Comparison of ENCODE assay signal across 8 mouse cellular contexts in the genomic region with DNA sequence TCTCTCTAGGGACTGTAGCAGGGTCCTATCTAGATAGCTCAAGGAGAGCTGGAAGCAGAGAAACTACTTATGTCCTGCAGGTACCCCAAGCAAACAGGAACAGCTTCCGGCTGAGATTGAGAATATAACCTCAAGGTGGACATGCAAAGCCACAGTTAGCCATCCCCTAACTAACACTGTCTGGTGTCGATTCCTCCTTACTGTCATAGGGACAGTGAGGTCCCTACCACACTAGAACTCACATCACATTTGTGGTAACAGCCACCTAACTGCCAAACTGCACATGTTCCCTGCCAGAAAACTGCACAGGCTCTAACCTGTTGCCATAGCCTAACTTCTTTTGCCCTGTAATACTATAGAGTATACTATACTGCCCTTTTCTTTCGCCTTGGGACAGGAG. TPM values are rescaled to one million over a fixed set of nuclear protein-coding genes. Genes with fewer than 3 reads are reported as not detected.
DNase-seq lines count a peak whose midpoint lies in the region; ATAC-seq and TF ChIP-seq lines count a peak whose summit lies in the region.

No protein-coding gene starts in this region.

- intact Hi-C loops in heart, adult 2 months (cut with DNase I): loop anchor here (5.0 kb wide), 1 partner anchor 158 kb away; a partner anchor contains a TSS

- TF ChIP-seq POLR2A in heart, adult 2 months (IDR thresholded peaks at IDR 0.05; ENCODE audit: insufficient read depth, low read depth, low read length): no peak

- peaks cover 4% of the 10 kb centered on the region for H3K36me3 ChIP-seq in heart, adult 2 months (ENCODE audit: control insufficient read depth, insufficient read depth, low read length)
- peaks cover 39% of the 10 kb centered on the region for H3K36me3 ChIP-seq in E14TG2a.4 (ENCODE audit: insufficient read depth, low read length)
- H3K36me3 ChIP-seq in heart, postnatal 0 days (replicated peaks; ENCODE audit: control insufficient read depth, insufficient read depth, low read length): peaks cover 27% of the 10 kb centered on the region
- H3K36me3 ChIP-seq in liver, postnatal 0 days (replicated peaks; ENCODE audit: insufficient read depth, low read length): peaks cover 32% of the 10 kb centered on the region

- WGBS in heart, adult 2 months: 46% methylated on average over 3 of the region's 3 CpGs
- 32% methylated on average over 3 of the region's 3 CpGs for WGBS in heart, postnatal 0 days
- WGBS in liver, postnatal 0 days (ENCODE audit: insufficient replicate concordance): 68% methylated on average over 3 of the region's 3 CpGs

- DNase-seq in heart, adult 2 months: no peak
- DNase-seq in heart, adult 11 months: no peak
- DNase-seq in heart, postnatal 0 days (ENCODE audit: low spot score): no peak
- DNase-seq in liver, postnatal 0 days: no peak
- DNase-seq in urinary bladder, postnatal 14 days (ENCODE audit: low spot score): no peak
- DNase-seq in layer of hippocampus, postnatal 36 days: no peak
- DNase-seq in right cerebral cortex, postnatal 10 days (ENCODE audit: low spot score in 2 of 2): no peak

- no peak for TF ChIP-seq EP300 in heart, adult 2 months (IDR thresholded peaks at IDR 0.05; ENCODE audit: insufficient read depth, low read depth, low read length)
- TF ChIP-seq EP300 in heart, postnatal 0 days (IDR thresholded peaks at IDR 0.05; ENCODE audit: low read depth): no peak
- no peak for TF ChIP-seq EP300 in liver, postnatal 0 days (IDR thresholded peaks at IDR 0.05; ENCODE audit: low read depth)

- peaks cover 2% of the 10 kb centered on the region; the same call in 1 of the 2 replicates for H3K79me2 ChIP-seq in heart, adult 2 months (replicated peaks; ENCODE audit: control insufficient read depth, insufficient read depth, low read length)

- H3K27me3 ChIP-seq in heart, adult 2 months (ENCODE audit: control insufficient read depth, insufficient read depth, low read length): no peaks in the 10 kb centered on the region
- H3K27me3 ChIP-seq in E14TG2a.4 (ENCODE audit: insufficient read depth, low read length): peaks cover 18% of the 10 kb centered on the region
- H3K27me3 ChIP-seq in heart, postnatal 0 days (ENCODE audit: control insufficient read depth, insufficient read depth, low read length): no peaks in the 10 kb centered on the region
- no peaks in the 10 kb centered on the region for H3K27me3 ChIP-seq in liver, postnatal 0 days (ENCODE audit: insufficient read depth, low read length)

- ATAC-seq in heart, postnatal 0 days (ENCODE audit: insufficient read depth, low read depth): no peak
- no peak for ATAC-seq in liver, postnatal 0 days

- no peaks in the 10 kb centered on the region for H3K9me3 ChIP-seq in E14TG2a.4 (ENCODE audit: low read length)
- no peaks in the 10 kb centered on the region for H3K9me3 ChIP-seq in heart, postnatal 0 days (replicated peaks; ENCODE audit: control insufficient read depth, low read length)
- no peaks in the 10 kb centered on the region for H3K9me3 ChIP-seq in liver, postnatal 0 days (ENCODE audit: low read length)

- peaks cover 9% of the 10 kb centered on the region for H3K4me1 ChIP-seq in heart, adult 2 months (ENCODE audit: control insufficient read depth, insufficient read depth, low read length)
- H3K4me1 ChIP-seq in E14TG2a.4 (replicated peaks; ENCODE audit: low read depth, low read length): peaks cover 54% of the 10 kb centered on the region
- peaks cover 17% of the 10 kb centered on the region; the same call in 1 of the 2 replicates for H3K4me1 ChIP-seq in heart, postnatal 0 days (ENCODE audit: control insufficient read depth, insufficient read depth)
- peaks cover 27% of the 10 kb centered on the region for H3K4me1 ChIP-seq in liver, postnatal 0 days (ENCODE audit: insufficient read depth)

- peak overlapping the region; percentile 83 for H3K4me2 ChIP-seq in heart, postnatal 0 days (ENCODE audit: low read depth, low read length)
- H3K4me2 ChIP-seq in liver, postnatal 0 days (ENCODE audit: low read depth, low read length): peak overlapping the region; percentile 98

- peak overlapping the region; percentile 21 for H3K9ac ChIP-seq in heart, adult 2 months (ENCODE audit: low read depth, low read length)
- peak overlapping the region; percentile 100 for H3K9ac ChIP-seq in heart, postnatal 0 days (replicated peaks; ENCODE audit: low read depth, low read length)
- H3K9ac ChIP-seq in liver, postnatal 0 days (replicated peaks): peak overlapping the region; percentile 13; the same call in 1 of the 2 replicates

- H3K27ac ChIP-seq in heart, adult 2 months: peak overlapping the region; percentile 98
- H3K27ac ChIP-seq in heart, postnatal 0 days (ENCODE audit: low read depth): peak overlapping the region; percentile 99
- H3K27ac ChIP-seq in liver, postnatal 0 days (ENCODE audit: low read depth): no peak overlapping the region

- TF ChIP-seq CTCF in heart, adult 2 months (IDR thresholded peaks at IDR 0.05): no peak
- no peak for TF ChIP-seq CTCF in E14TG2a.4 (conservative IDR thresholded peaks at IDR 0.05; ENCODE audit: low read length)
- TF ChIP-seq CTCF in heart, postnatal 0 days (IDR thresholded peaks at IDR 0.05; ENCODE audit: low read depth): no peak
- TF ChIP-seq CTCF in liver, postnatal 0 days (IDR thresholded peaks at IDR 0.05; ENCODE audit: low read depth): no peak

- H3K4me3 ChIP-seq in heart, adult 2 months: peak overlapping the region; percentile 67
- H3K4me3 ChIP-seq in E14TG2a.4 (replicated peaks; ENCODE audit: low read length): peak overlapping the region; percentile 91
- peak overlapping the region; percentile 99 for H3K4me3 ChIP-seq in heart, postnatal 0 days (ENCODE audit: low read depth, low read length)
- peak overlapping the region; percentile 97; the same call in 1 of the 2 replicates for H3K4me3 ChIP-seq in liver, postnatal 0 days (ENCODE audit: low read depth, low read length)

RNA-seq across cellular contexts. Expression of a gene that starts 2.0 kb away (rescaled TPM):
- total RNA-seq in heart, adult 2 months (2021): 100 to 1,000 TPM in 1 of 2 experiments, 10 to 100 TPM in 1; 91.5 to 106 TPM
- 223 and 227 TPM in 2 replicates for polyA plus RNA-seq in heart, adult 2 months (2012; rRNA removed)
- 192 and 271 TPM in 2 replicates for total RNA-seq in heart, postnatal 0 days (2014; rRNA removed; ENCODE audit: low replicate concordance)
- 6.4 and 8.8 TPM in 2 replicates for polyA plus RNA-seq in heart, postnatal 0 days (2015; fragmentation: Nextera tagmentation; extraction: Ambion mirVana)
- 1.3 and 1.9 TPM in 2 replicates for polyA plus RNA-seq in liver, postnatal 0 days (2015; fragmentation: Nextera tagmentation; extraction: Ambion mirVana)
- total RNA-seq in layer of hippocampus, postnatal 36 days (2021): 10 to 100 TPM; 82.3 to 83.6 TPM

RNA-seq across cellular contexts. Expression of a gene that starts 7.7 kb away (rescaled TPM):
- 10 to 100 TPM; 21.6 to 21.9 TPM for total RNA-seq in heart, adult 2 months (2021)
- polyA plus RNA-seq in heart, adult 2 months (2012; rRNA removed): 20.1 and 22.7 TPM in 2 replicates
- total RNA-seq in heart, postnatal 0 days (2014; rRNA removed; ENCODE audit: low replicate concordance): 12.7 and 20.3 TPM in 2 replicates
- 4.9 and 6.1 TPM in 2 replicates for polyA plus RNA-seq in heart, postnatal 0 days (2015; fragmentation: Nextera tagmentation; extraction: Ambion mirVana)
- 1.0 and 1.3 TPM in 2 replicates for polyA plus RNA-seq in liver, postnatal 0 days (2015; fragmentation: Nextera tagmentation; extraction: Ambion mirVana)
- total RNA-seq in layer of hippocampus, postnatal 36 days (2021): 10 to 100 TPM; 56.0 to 59.4 TPM

RNA-seq across cellular contexts. Expression of a gene that starts 57.4 kb away (rescaled TPM):
- 1 to 10 TPM; 1.8 to 1.9 TPM for total RNA-seq in heart, adult 2 months (2021)
- polyA plus RNA-seq in heart, adult 2 months (2012; rRNA removed): 0.80 and 0.97 TPM in 2 replicates
- 7.0 and 16.0 TPM in 2 replicates for total RNA-seq in heart, postnatal 0 days (2014; rRNA removed; ENCODE audit: low replicate concordance)
- 9.1 and 10.0 TPM in 2 replicates for polyA plus RNA-seq in heart, postnatal 0 days (2015; fragmentation: Nextera tagmentation; extraction: Ambion mirVana)
- 7.4 and 8.6 TPM in 2 replicates for polyA plus RNA-seq in liver, postnatal 0 days (2015; fragmentation: Nextera tagmentation; extraction: Ambion mirVana)
- 1 to 10 TPM; 4.9 to 7.1 TPM for total RNA-seq in layer of hippocampus, postnatal 36 days (2021)

Comparison
In these comparisons a context has a peak if more than half of its experiments do, and no peak if none do; other contexts are left out.
1. H3K9ac ChIP-seq: peak in every context shown above with its lines; median percentile 100 in heart, postnatal 0 days; 21 in heart, adult 2 months; 13 in liver, postnatal 0 days.